Mouse (Mus musculus) stomach, embryonic 16.5 days (tissue): Measurements from ENCODE around the gene Cdh3. TPM values are rescaled to one million over a fixed set of nuclear protein-coding genes. Genes with fewer than 3 reads are reported as not detected.

Experiments used
- ATAC-seq: fragments of 200-750 bp; cut with Nextera tagmentation; 2 replicates; pipeline ENCODE4 v1.8.0; 2017; ENCODE audit warnings: moderate number of reproducible peaks, moderate TSS enrichment; ENCODE audit not compliant: insufficient read depth, low FRiP score
- H3K27ac ChIP-seq: fragments of 300-500 bp; sonication (generic); 2 replicates; pipeline ENCODE4 v1.5.1; 2014; ENCODE audit warnings: low read length
- H3K27me3 ChIP-seq: fragments of 300-500 bp; sonication (generic); 2 replicates; pipeline ENCODE4 v1.6.1; 2014; ENCODE audit warnings: low read length, control low read depth, mixed read lengths; ENCODE audit not compliant: control insufficient read depth, insufficient read depth
- H3K36me3 ChIP-seq: fragments of 300-500 bp; sonication (generic); 2 replicates; pipeline ENCODE4 v1.6.1; 2014; ENCODE audit warnings: low read length; ENCODE audit not compliant: control insufficient read depth, insufficient read depth
- H3K4me1 ChIP-seq: fragments of 300-500 bp; sonication (generic); 2 replicates; pipeline ENCODE4 v1.6.1; 2014; ENCODE audit warnings: low read length, control low read depth, mixed read lengths; ENCODE audit not compliant: control insufficient read depth, insufficient read depth
- H3K4me2 ChIP-seq: fragments of 300-500 bp; sonication (generic); 2 replicates; pipeline ENCODE4 v1.6.1; 2014; ENCODE audit warnings: low read depth, low read length, mixed read lengths
- H3K4me3 ChIP-seq: fragments of 300-500 bp; sonication (generic); replicated peaks from 2 replicates; pipeline ENCODE4 v1.5.1; 2014; ENCODE audit warnings: mild to moderate bottlenecking, low read length
- H3K9ac ChIP-seq: fragments of 300-500 bp; sonication (generic); 2 replicates; pipeline ENCODE4 v1.6.1; 2014; ENCODE audit warnings: low read length
- H3K9me3 ChIP-seq: fragments of 300-500 bp; sonication (generic); replicated peaks from 2 replicates; pipeline ENCODE4 v1.6.1; 2016; ENCODE audit warnings: low read length, control low read depth; ENCODE audit not compliant: control insufficient read depth
- WGBS: fragments of 180-500 bp; shearing (Covaris S2); extraction: QIAGEN DNeasy Blood & Tissue Kit; methylation state at CpG from one replicate; pipeline ENCODE4 v1.1.7; 2014; 5-methylcytosine and 5-hydroxymethylcytosine counted together
- polyA plus RNA-seq: library from polyadenylated mRNA; unstranded; fragments of >200 nt; fragmentation: Nextera tagmentation; extraction: Ambion mirVana; gene quantifications from 2 replicates; pipeline ENCODE4 v1.2.1, GENCODE M21; 2015

Cdh3 gene
- polyA plus RNA-seq, 1 experiment from 2014 or later = 16.7 TPM

GRCm38 (mm10) chr8:106534449-106534848 is 23.8 kb downstream of the Cdh3 start:
- WGBS = 35% methylated on average over 6 of the region's 6 CpGs
- H3K4me3 ChIP-seq = no peak overlapping the region
- H3K9ac ChIP-seq = no peak overlapping the region
- H3K4me1 ChIP-seq = no peaks in the 10 kb centered on the region
- no peak for ATAC-seq
- peaks cover 3% of the 10 kb centered on the region; the same call in 1 of the 2 replicates for H3K9me3 ChIP-seq
- H3K27me3 ChIP-seq = no peaks in the 10 kb centered on the region
- H3K36me3 ChIP-seq = no peaks in the 10 kb centered on the region
- no peak overlapping the region for H3K4me2 ChIP-seq
- no peak overlapping the region for H3K27ac ChIP-seq

- Histone ChIP-seq H3K27me3 (no peaks in the 10 kb centered on the region), H3K4me2 (no peak overlapping the region), H3K36me3 (no peaks in the 10 kb centered on the region), H3K9me3 (no peaks in the 10 kb centered on the region; the same call in 1 of the 2 replicates), H3K4me1 (no peaks in the 10 kb centered on the region), H3K9ac (no peak overlapping the region), H3K27ac (no peak overlapping the region), H3K4me3 (no peak overlapping the region)
- ATAC-seq = no peak
- 77% methylated on average over 4 of the region's 4 CpGs for WGBS
Observed at GRCm38 (mm10) chr8:106535448-106535847, 24.8 kb downstream of the Cdh3 start.

GRCm38 (mm10) chr8:106539193-106539592 is 28.5 kb downstream of the Cdh3 start:
- WGBS = 68% methylated on average over 5 of the region's 5 CpGs
- ATAC-seq = no peak
- H3K36me3 ChIP-seq = no peaks in the 10 kb centered on the region
- H3K27ac ChIP-seq = no peak overlapping the region
- H3K9ac ChIP-seq = no peak overlapping the region
- no peaks in the 10 kb centered on the region for H3K9me3 ChIP-seq
- no peaks in the 10 kb centered on the region for H3K27me3 ChIP-seq
- H3K4me3 ChIP-seq = no peak overlapping the region
- no peak overlapping the region for H3K4me2 ChIP-seq
- H3K4me1 ChIP-seq = no peaks in the 10 kb centered on the region

- no peak overlapping the region for H3K4me2 ChIP-seq
- 82% methylated on average over 11 of the region's 11 CpGs for WGBS
- no peak overlapping the region for H3K4me3 ChIP-seq
- no peak for ATAC-seq
- no peak overlapping the region for H3K9ac ChIP-seq
- no peaks in the 10 kb centered on the region for H3K4me1 ChIP-seq
- H3K27ac ChIP-seq = no peak overlapping the region
- no peaks in the 10 kb centered on the region for H3K36me3 ChIP-seq
- no peaks in the 10 kb centered on the region for H3K27me3 ChIP-seq
- H3K9me3 ChIP-seq = no peaks in the 10 kb centered on the region
Observed at GRCm38 (mm10) chr8:106541002-106541401, 30.3 kb downstream of the Cdh3 start.

- H3K9ac ChIP-seq = no peak overlapping the region
- no peaks in the 10 kb centered on the region for H3K4me1 ChIP-seq
- WGBS = 75% methylated on average over 8 of the region's 8 CpGs
- no peak overlapping the region for H3K4me3 ChIP-seq
- no peak overlapping the region for H3K4me2 ChIP-seq
- H3K9me3 ChIP-seq = no peaks in the 10 kb centered on the region
- H3K27ac ChIP-seq = no peak overlapping the region
- H3K36me3 ChIP-seq = no peaks in the 10 kb centered on the region
- H3K27me3 ChIP-seq = no peaks in the 10 kb centered on the region
- no peak for ATAC-seq
Observed at GRCm38 (mm10) chr8:106543043-106543442, 32.4 kb downstream of the Cdh3 start.

GRCm38 (mm10) chr8:106545149-106545548 is 34.5 kb downstream of the Cdh3 start:
- no peaks in the 10 kb centered on the region for H3K27me3 ChIP-seq
- H3K9me3 ChIP-seq = no peaks in the 10 kb centered on the region
- no peak overlapping the region for H3K4me2 ChIP-seq
- 86% methylated on average over 2 of the region's 2 CpGs for WGBS
- H3K36me3 ChIP-seq = no peaks in the 10 kb centered on the region
- H3K4me3 ChIP-seq = no peak overlapping the region
- ATAC-seq = no peak
- no peaks in the 10 kb centered on the region for H3K4me1 ChIP-seq
- H3K27ac ChIP-seq = no peak overlapping the region
- no peak overlapping the region for H3K9ac ChIP-seq

GRCm38 (mm10) chr8:106546746-106547145 is 36.1 kb downstream of the Cdh3 start:
- 85% methylated on average over 7 of the region's 7 CpGs for WGBS
- no peak overlapping the region for H3K4me2 ChIP-seq
- no peaks in the 10 kb centered on the region for H3K27me3 ChIP-seq
- H3K4me1 ChIP-seq = no peaks in the 10 kb centered on the region
- H3K27ac ChIP-seq = no peak overlapping the region
- no peak overlapping the region for H3K9ac ChIP-seq
- no peak overlapping the region for H3K4me3 ChIP-seq
- H3K9me3 ChIP-seq = no peaks in the 10 kb centered on the region
- ATAC-seq = no peak
- no peaks in the 10 kb centered on the region for H3K36me3 ChIP-seq

GRCm38 (mm10) chr8:106548366-106548936 is 37.8 kb downstream of the Cdh3 start:
- no peaks in the 10 kb centered on the region for H3K4me1 ChIP-seq

GRCm38 (mm10) chr8:106550906-106551305 is 40.2 kb downstream of the Cdh3 start:
- Histone ChIP-seq H3K36me3 (no peaks in the 10 kb centered on the region), H3K27me3 (no peaks in the 10 kb centered on the region), H3K4me2 (no peak overlapping the region), H3K4me1 (no peaks in the 10 kb centered on the region), H3K9me3 (no peaks in the 10 kb centered on the region), H3K9ac (no peak overlapping the region), H3K4me3 (no peak overlapping the region), H3K27ac (no peak overlapping the region)
- no peak for ATAC-seq
- 95% methylated on average over 1 of the region's 1 CpGs for WGBS

More at GRCm38 (mm10) chr8:106548366-106548936, 37.8 kb downstream of the Cdh3 start:
- Histone ChIP-seq H3K27me3 (no peaks in the 10 kb centered on the region), H3K36me3 (no peaks in the 10 kb centered on the region), H3K9me3 (no peaks in the 10 kb centered on the region), H3K27ac (no peak overlapping the region), H3K4me3 (no peak overlapping the region), H3K9ac (no peak overlapping the region), H3K4me2 (no peak overlapping the region)
- 83% methylated on average over 10 of the region's 10 CpGs for WGBS
- ATAC-seq = no peak
